Mouse (Mus musculus): ENCODE results near the gene Capn5.

DNA sequence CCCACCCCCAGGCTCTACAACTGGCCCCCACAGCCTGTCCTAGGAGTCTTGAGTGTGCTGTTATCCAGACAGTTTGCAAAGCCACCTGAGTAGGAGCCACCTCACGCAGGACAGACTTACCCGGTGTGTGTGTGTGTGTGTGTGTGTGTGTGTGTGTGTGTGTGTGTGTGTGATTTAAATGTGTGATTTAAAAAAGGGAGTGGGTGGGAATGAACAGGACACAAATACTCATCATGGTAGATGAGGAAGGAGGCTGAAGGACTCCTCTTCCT lies 58.2 kb downstream of the Capn5 start:
- TF ChIP-seq USF1 (IDR thresholded peaks at IDR 0.05; ENCODE audit: low read depth, low read length) (no peak), POLR2A (IDR thresholded peaks at IDR 0.05; ENCODE audit: control insufficient read depth in 1 of 2, insufficient read depth in 1 of 2, low read depth in 1 of 2, low read length in 2 of 2, poor library complexity in 1 of 2) (no peak), MAFK (IDR thresholded peaks at IDR 0.05; ENCODE audit: borderline replicate concordance, low read depth, low read length) (no peak), NELFE (IDR thresholded peaks at IDR 0.05; ENCODE audit: low read depth, low read length) (no peak), CTCF (IDR thresholded peaks at IDR 0.05 in 2 of 3, conservative IDR thresholded peaks at IDR 0.05 in 1 of 3; ENCODE audit: control insufficient read depth in 1 of 3, insufficient read depth in 1 of 3, low read depth in 2 of 3, low read length in 3 of 3, poor library complexity in 1 of 3, severe bottlenecking in 1 of 3) (no peak), MAX (IDR thresholded peaks at IDR 0.05; ENCODE audit: low read length) (no peak), E2F4 (IDR thresholded peaks at IDR 0.05; ENCODE audit: borderline replicate concordance, low read depth, low read length) (no peak), RCOR1 (IDR thresholded peaks at IDR 0.05; ENCODE audit: low read depth, low read length) (no peak), SIN3A (IDR thresholded peaks at IDR 0.05; ENCODE audit: low read length) (no peak), ZMIZ1 (IDR thresholded peaks at IDR 0.05; ENCODE audit: low read depth, low read length) (no peak), EP300 (IDR thresholded peaks at IDR 0.05; ENCODE audit: low read depth in 1 of 2, low read length in 2 of 2) (no peak), MAZ (IDR thresholded peaks at IDR 0.05; ENCODE audit: low read depth, low read length) (no peak), POLR2AphosphoS2 (IDR thresholded peaks at IDR 0.05; ENCODE audit: low read length) (no peak)

Measured in MEL (cell line).